Mouse (Mus musculus) thymus, postnatal 25 days (tissue): ENCODE results near the gene Clybl.

ENCODE experiments used
- DNase-seq: peaks from one replicate; pipeline ENCODE4 v3.0.0; 2022

The Clybl gene

GRCm38 (mm10) chr14:122313328-122313727 is 131.8 kb downstream of the Clybl start:
- no peak for DNase-seq

GRCm38 (mm10) chr14:122315743-122316142 is 134.2 kb downstream of the Clybl start:
- no peak for DNase-seq

- no peak for DNase-seq
These were observed 140.6 kb downstream of the Clybl start for GRCm38 (mm10) chr14:122322136-122322535.

DNA sequence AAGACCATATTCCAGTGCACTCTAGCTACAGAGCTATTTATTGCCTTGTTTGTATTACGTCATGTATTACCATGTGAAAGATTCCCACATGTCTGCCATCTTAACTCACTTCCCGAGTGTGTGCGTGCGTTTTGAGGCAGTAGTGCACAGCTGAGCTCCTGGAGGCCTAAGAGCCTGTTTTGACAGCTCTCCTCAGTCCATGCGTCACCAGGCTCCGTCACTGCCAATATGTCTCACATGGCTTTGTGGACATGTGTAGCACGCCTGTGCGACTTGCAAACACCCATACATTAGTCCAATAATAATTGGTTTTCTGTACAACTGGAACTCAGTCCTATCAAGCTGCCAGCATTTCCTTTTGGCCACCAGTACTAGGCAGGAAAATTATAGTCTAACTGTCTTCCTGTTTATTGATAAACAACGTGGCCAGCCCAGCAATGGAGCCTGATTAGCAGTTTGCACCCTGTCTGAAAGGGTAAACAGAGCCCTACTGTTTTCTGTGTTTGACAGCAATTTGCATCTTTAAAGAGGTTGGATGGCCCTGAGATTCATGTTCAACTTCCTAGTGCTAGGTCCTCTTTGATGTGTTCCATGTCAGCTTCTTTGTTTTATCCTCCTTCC is 142.4 kb downstream of the Clybl start:
- DNase-seq, result no peak

DNA sequence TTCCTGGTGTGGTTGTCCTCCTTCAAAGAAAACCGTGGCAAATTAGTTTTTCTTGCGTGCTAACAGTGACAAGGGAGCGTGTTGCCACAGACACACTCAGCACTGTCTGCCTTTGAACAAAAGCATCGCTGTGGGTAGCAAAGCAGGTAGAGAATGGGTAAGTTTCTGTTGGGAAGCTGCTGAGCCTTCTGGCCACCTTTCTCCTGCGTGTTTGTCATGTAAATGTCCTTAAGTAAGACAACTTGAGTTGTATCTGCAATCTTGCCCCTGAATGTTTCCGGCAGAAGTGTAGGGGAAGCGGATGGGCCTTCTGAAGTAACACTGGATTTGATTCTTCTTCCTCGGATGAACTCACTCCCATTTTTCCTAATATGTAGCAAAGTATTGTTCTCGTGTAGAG is 148.6 kb downstream of the Clybl start:
- no peak for DNase-seq

DNA sequence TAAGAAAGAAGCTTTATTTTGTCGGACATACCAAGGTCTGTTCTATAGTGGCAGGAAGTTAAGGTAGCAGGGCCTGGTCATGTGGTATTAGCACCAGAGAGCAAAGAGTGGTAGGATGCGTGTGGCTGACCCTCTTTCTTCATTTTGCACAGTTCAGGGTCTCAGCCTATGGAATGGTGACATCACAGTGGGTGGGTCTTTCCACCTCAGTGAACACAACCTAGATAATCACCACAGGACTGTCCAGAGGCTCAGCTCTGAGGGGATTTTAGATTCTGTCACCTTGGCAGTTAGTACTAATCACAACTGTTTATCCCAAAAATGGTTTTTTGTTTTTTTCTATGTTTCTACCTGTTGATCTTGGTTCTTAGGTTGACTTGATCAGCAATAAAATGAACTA is 149.2 kb downstream of the Clybl start:
- DNase-seq, result no peak

DNA sequence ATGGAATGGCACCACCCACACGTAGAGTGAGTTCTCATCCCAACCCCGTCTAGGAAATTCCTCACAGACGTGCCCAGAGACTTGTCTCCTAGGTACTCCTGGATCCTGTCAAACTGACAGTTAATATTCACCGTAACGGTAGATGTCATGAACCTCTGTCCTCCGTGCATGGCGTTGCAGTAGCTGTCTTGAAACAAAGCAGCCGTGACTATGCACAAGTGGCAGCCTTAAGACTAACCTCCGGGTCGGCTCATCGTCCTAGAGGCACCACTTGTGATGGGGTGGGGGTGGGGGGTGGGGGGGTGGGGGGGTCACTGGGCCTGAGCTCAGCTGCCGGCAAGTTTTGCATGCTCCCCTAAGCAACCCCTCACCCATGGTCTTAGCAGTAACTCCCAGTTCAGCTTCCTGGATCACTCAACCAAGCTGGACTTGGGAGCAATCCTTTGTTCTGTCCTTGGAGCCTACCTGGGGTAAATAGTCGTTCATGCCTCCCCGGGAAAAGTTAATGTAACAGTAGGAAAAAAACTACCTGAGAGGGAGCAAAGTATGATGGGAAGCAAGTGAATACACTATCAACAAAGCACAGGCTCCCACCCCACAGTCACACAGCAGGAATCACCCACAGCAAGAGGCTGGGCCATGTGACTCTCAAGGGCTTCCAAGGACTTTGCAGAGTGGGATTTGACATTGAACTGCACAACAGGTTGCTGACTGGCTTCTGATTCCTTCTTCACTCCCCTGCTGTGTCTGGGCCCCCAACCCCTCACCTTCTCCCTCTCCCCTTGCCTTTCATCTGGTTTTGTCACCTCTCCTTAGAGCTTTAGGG is 150.3 kb downstream of the Clybl start:
- no peak for DNase-seq

DNA sequence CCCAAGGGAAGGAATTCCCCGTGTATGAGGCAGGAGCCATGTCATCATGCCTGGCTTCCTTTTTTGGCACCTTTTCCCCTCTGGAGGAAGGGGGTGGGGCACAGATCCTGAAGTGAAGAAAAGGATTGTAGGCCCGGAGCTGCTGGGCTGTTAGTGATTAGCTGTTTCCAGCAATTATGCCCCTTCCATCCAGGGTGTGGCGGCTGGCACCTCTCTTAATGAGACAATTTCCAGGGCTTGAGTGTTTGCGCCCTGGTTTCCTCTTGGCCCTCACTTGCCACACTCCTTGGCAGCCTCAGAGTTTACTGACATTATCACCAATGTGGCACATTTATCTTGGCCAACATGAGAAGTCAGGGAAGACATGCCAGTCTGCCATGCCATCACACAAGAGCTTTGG is 155.5 kb downstream of the Clybl start:
- no peak for DNase-seq

DNA sequence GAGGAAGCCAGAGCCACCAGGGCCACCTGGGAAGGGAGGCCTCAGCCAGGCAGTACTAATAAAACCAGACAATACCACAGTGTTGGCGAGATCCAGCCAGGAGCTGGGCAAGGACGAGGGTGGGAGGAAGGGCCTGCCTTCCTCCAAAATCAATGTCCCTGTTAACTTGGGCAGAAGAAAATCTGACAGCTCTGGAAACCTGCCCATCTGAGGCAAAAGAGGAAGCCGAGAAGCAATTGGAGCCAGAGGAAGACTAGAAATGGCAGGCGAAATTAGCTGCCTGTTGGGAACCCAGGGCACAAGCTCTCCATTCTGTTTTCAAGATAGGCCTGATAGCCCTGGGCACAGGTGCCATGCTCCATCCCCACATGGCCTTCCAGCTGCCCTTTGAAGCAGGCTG is 157.3 kb downstream of the Clybl start:
- no peak for DNase-seq

- no peak for DNase-seq
These were observed 158.6 kb downstream of the Clybl start for GRCm38 (mm10) chr14:122340141-122340540.

DNA sequence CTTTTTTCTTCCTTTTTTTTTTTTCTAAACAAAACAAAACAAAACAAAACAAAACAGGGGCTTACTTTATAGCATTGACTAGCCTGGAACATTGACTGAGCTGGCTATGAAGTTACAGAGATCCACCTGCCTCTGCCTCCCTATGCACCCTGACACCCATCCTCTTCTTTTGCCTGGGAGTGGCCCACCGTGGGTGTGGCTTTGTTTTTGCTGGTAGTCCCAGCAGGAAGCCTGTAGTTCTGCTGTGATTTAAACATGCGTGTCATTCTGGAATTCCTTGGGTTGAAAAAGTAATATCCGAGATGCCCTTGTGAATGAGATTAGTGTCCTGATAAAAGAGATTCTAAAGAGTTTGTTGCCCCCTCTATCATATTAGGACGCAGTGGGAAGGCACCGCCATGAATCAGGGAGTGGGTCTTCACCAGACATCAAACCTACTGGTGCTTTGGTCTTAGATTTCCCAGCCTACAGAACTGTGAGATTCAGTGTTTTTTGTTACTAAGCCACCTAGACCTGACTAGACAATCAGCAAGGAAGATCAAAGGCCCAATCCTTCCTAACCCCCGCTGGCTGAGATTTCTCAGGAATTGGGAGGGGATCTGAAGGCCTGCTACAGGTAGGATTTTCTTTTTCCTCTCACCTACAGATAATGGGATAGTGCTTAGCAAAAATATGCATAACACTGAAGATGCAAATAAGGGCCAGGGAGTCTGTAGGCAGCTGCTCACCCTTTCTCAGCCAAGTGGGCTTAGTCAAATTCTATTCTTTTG is 160.3 kb downstream of the Clybl start:
- DNase-seq, result no peak

GRCm38 (mm10) chr14:122344272-122345224 is 163.0 kb downstream of the Clybl start:
- DNase-seq, result no peak

DNA sequence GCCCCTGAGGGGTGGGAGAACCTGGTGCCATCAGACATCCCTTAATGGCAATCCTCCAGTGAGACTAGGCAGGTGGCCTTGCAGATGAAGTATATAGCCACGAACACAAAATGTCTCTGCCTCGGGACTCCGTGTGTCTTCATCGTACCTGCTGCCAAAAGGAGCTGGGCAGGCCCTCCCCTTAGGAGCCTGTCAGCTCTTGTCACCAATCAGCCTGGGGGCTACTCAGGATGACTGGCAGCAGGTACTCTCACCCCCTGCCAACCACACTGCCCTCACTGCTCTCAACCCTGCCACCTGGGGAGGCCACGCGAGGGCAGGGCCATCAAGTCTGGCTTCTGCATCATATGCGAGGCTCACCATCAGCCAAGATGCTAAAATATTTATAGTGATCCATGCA is 166.6 kb downstream of the Clybl start:
- no peak for DNase-seq

DNA sequence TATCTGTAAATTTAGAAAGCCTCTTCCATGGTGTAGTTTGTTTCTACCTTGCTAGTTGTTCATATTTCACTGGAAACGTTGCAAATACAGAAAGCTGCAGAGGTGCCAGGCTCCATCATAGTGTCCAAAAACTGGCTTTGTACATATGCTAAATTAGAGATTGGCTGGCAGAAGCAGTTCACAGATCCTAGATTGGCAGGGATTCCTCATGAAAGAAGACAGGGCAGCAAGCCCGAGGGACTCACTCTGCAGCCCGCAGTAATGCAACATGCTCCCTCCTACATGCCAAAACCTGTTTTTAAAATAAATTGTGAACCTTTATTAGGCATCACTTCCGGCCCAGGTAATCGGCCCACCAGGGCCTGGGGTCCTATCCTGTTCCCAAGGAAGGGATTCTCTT is 167.8 kb downstream of the Clybl start:
- no peak for DNase-seq

DNA sequence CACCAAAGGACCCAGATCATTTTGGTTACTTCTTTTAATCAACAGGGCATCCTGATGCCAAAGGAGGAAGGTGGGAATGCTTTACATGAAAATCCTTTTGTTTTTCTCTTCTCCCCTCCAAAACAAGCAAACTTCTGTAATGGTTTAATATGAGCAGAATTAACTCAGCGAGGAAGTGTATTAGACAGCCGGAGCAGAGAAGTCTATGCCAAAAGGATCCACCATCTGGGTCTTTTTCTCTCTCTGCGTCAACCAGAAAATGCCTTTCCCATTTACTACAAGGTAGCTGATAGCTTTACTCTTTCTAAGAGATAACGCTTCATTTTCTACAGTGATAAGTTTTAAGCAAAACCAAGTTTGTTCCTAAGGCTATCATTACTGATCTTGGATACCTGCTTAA is 168.3 kb downstream of the Clybl start:
- DNase-seq, result no peak

DNA sequence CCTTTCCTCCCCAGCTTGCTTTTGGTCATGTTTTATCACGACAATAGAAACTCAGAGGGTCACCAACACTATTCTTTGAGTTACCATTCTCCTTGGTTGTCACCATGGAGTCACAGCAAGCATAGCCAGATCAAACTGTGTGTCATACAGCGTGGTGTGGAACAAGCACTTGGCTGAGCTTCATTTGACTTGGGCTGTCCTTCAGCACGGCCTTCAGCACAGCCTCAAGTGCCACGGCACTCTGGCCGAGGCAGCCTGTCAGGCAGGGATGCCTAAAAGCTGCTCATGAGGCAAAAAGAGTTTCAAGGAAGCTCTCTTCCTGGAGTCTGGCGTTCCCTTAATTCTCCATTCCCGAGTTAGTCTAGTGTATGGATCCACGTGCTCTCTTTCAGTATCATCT is 169.3 kb downstream of the Clybl start:
- DNase-seq, result no peak

GRCm38 (mm10) chr14:122357316-122357715 is 175.8 kb downstream of the Clybl start:
- no peak for DNase-seq

DNA sequence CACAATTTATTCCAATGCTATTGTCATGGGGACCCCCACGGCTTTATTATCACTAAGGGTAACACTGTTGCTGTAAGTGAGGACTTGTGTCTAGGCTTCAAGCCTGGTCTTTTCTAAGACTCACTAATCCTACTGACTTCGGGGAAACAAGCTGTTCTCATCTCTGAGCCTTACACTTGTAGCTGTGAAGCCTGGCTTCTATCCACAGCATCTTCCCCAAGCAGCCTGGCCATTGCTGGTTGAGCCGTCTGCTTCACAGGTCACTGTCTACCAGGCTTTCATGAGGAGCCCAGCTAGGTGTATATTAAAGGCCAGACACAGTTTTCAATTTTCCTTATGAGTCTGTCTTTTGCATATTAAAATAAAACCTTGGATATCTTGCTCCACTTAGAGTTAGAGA is 177.1 kb downstream of the Clybl start:
- DNase-seq, result no peak

- DNase-seq, result no peak
These were observed 177.8 kb downstream of the Clybl start for GRCm38 (mm10) chr14:122359136-122359905.

- no peak for DNase-seq
These were observed 180.3 kb downstream of the Clybl start for GRCm38 (mm10) chr14:122361807-122362206.

- DNase-seq, result no peak
These were observed 181.7 kb downstream of the Clybl start for GRCm38 (mm10) chr14:122363156-122363555.

DNA sequence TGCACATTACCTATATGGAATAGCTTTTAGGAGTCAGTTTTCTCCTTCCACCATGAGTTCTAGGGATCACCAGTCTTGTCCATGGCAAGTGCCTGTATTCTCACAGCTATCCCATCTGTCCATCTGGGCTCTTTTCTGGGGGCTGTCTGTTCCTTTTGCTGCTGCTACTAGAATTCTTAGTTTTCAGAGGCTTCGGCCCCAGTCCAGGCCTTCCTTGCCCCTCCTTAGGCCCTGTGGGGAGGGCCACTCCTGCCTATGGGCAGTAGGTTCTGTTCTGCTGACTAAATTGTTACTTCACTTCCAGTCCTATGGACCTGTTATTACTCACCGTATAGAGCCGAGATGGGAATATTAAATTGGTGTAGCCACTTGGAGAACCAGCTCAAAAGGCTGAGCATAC is 182.5 kb downstream of the Clybl start:
- DNase-seq, result no peak
